Mouse (Mus musculus) CD4-positive, CD25-positive, alpha-beta regulatory T cell (primary cell): Measurements from ENCODE around the gene Lmf1. TPM values are rescaled to one million over a fixed set of nuclear protein-coding genes. Genes with fewer than 3 reads are reported as not detected.

ENCODE experiments used
- polyA plus RNA-seq: library from polyadenylated mRNA; unstranded; fragments of 100-300 nt; shearing (Covaris generic); gene quantifications from one replicate; pipeline ENCODE4 v1.2.1, GENCODE M21; 2017

The Lmf1 gene
- polyA plus RNA-seq = 22.4 TPM

DNA sequence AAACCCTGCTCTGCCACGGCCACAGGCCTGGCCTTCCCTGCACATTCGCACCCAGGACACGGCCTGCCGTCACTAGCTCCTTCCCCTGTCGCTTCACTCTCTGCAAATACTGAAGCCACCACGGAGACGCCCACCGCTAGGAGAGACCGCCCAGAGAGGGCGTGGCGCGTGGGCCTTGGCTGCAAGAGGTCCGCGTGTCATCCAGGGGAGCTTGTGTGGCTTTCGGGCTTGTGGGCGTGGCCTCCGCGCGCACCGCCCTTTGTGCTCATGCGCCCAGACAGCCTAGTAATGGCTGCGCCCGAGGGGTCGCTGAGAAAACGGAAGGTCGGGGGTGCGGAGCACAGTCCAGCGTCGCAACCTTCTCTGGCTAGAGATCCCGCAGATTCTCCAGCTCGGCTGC lies at the start of gene Lmf1:
Gene Lmf1 (plus strand): TSS at position 166 of the 400 bp plus-strand sequence.

DNA sequence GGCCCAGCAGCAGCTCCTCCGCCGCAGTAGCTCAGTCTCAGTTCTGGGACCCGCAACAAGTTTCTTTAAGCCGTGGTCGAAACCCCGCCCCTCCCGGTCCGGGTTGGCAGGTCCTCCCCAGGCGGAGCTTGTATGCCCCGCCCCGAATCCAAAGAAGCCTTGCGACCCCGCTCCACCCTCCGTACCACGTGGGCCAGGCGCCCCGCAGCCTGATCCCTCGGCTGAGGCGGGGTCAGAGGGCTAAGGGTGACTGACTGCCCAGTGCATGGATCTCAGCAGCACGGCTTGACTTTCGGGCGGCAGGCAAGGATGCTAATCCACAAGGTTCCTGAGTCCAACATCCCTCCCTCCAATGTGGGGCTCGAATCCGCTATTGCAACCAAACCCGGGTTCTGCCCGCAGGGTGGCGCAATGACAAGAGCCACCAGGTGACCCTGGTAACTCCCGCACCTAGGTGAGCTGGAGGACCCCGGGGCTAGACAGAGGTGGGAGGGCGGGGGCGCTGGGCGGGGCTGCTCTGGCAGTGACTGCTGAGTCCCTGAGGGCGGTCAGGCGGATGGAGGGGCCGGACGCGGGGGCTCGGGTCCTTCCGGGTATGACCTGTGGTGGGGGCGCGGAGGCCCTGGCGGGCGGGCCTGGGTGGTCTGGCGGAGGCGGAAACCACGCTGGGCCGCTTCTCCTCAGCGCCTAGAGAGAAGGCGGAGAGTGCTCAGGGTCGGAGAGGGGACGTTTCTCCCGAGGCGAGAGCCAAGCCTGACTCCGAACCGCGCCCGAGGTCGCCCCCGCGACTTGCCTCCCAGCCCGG lies 8.0 kb upstream of the Lmf1 start, which contains the start of gene Sox8:
Gene Sox8 (minus strand): TSS at position 39 of the 805 bp plus-strand sequence.

Other genes starting within 250 kb of the Lmf1 start
- gene Tpsab1, start 233.5 kb upstream of the Lmf1 start, polyA plus RNA-seq = not detected
- gene Tpsb2, start 212.8 kb upstream of the Lmf1 start, polyA plus RNA-seq = not detected
- gene Tpsg1, start 209.8 kb upstream of the Lmf1 start, polyA plus RNA-seq = not detected
- not detected for gene Cacna1h, start 145.3 kb upstream of the Lmf1 start, polyA plus RNA-seq
- not detected for gene Tekt4, start 124.5 kb upstream of the Lmf1 start, polyA plus RNA-seq
- gene Sstr5, start 81.8 kb upstream of the Lmf1 start, polyA plus RNA-seq = not detected
- gene Sox8, start 8.4 kb upstream of the Lmf1 start, polyA plus RNA-seq = not detected
- gene Gng13, start 138.1 kb downstream of the Lmf1 start, polyA plus RNA-seq = not detected
- gene Chtf18, start 148.3 kb downstream of the Lmf1 start, polyA plus RNA-seq = 6.4 TPM
- gene Rpusd1, start 148.6 kb downstream of the Lmf1 start, polyA plus RNA-seq = 14.6 TPM
- gene Mslnl, start 157.0 kb downstream of the Lmf1 start, polyA plus RNA-seq = 0.07 TPM
- gene Msln, start 175.3 kb downstream of the Lmf1 start, polyA plus RNA-seq = not detected
- 28.1 TPM for gene Narfl, start 194.7 kb downstream of the Lmf1 start, polyA plus RNA-seq
- 51.4 TPM for gene Haghl, start 206.6 kb downstream of the Lmf1 start, polyA plus RNA-seq
- 0.49 TPM for gene Ccdc78, start 207.5 kb downstream of the Lmf1 start, polyA plus RNA-seq
- gene Fam173a, start 213.8 kb downstream of the Lmf1 start, polyA plus RNA-seq = 223 TPM
- 1.6 TPM for gene AC134908.4, start 216.6 kb downstream of the Lmf1 start, polyA plus RNA-seq
- gene Metrn, start 218.1 kb downstream of the Lmf1 start, polyA plus RNA-seq = 45.7 TPM
- 0.13 TPM for gene Fbxl16, start 230.0 kb downstream of the Lmf1 start, polyA plus RNA-seq
- gene Wdr24, start 244.5 kb downstream of the Lmf1 start, polyA plus RNA-seq = 44.1 TPM
- gene Jmjd8, start 249.8 kb downstream of the Lmf1 start, polyA plus RNA-seq = 36.7 TPM